Mouse (Mus musculus) midbrain, embryonic 16.5 days (tissue): ENCODE data around the gene 4930470P17Rik. TPM values are rescaled to one million over a fixed set of nuclear protein-coding genes. Genes with fewer than 3 reads are reported as not detected.

Experiments used
- ATAC-seq: fragments of 200-750 bp; cut with Nextera tagmentation; 2 replicates; pipeline ENCODE4 v1.8.0; 2017; ENCODE audit warnings: moderate TSS enrichment
- H3K27ac ChIP-seq: fragments of 300-500 bp; sonication (generic); 2 replicates; pipeline ENCODE4 v1.5.1; 2014; ENCODE audit warnings: mild to moderate bottlenecking, low read length, mixed read lengths
- H3K27me3 ChIP-seq: fragments of 300-500 bp; sonication (generic); 2 replicates; pipeline ENCODE4 v1.6.1; 2014; ENCODE audit warnings: low read depth, low read length, mixed read lengths; ENCODE audit not compliant: control insufficient read depth, insufficient read depth
- H3K36me3 ChIP-seq: fragments of 300-500 bp; sonication (generic); 2 replicates; pipeline ENCODE4 v1.6.1; 2014; ENCODE audit warnings: mild to moderate bottlenecking, low read length, moderate library complexity, mixed read lengths; ENCODE audit not compliant: control insufficient read depth, insufficient read depth
- H3K4me1 ChIP-seq: fragments of 300-500 bp; sonication (generic); 2 replicates; pipeline ENCODE4 v1.6.1; 2014; ENCODE audit warnings: mild to moderate bottlenecking, low read length, mixed read lengths; ENCODE audit not compliant: control insufficient read depth, insufficient read depth
- H3K4me2 ChIP-seq: fragments of 300-500 bp; sonication (generic); 2 replicates; pipeline ENCODE4 v1.6.1; 2014; ENCODE audit warnings: mild to moderate bottlenecking, low read length, mixed read lengths
- H3K4me3 ChIP-seq: fragments of 300-500 bp; sonication (generic); 2 replicates; pipeline ENCODE4 v1.5.1; 2014; ENCODE audit warnings: low read depth, mild to moderate bottlenecking, low read length, moderate library complexity, mixed read lengths
- H3K9ac ChIP-seq: fragments of 300-500 bp; sonication (generic); 2 replicates; pipeline ENCODE4 v1.6.1; 2014; ENCODE audit warnings: low read depth, low read length, mixed read lengths
- H3K9me3 ChIP-seq: fragments of 300-500 bp; sonication (generic); replicated peaks from 2 replicates; pipeline ENCODE4 v1.6.1; 2014; ENCODE audit warnings: mild to moderate bottlenecking, low read length, mixed read lengths; ENCODE audit not compliant: control insufficient read depth, poor library complexity, severe bottlenecking
- WGBS: fragments of 180-500 bp; shearing (Covaris S2); extraction: QIAGEN DNeasy Blood & Tissue Kit; methylation state at CpG from one replicate; pipeline ENCODE4 v1.1.7; 2014; 5-methylcytosine and 5-hydroxymethylcytosine counted together
- polyA plus RNA-seq: library from polyadenylated mRNA; unstranded; fragments of >200 nt; fragmentation: Nextera tagmentation; extraction: Ambion mirVana; gene quantifications from 2 replicates; pipeline ENCODE4 v1.2.1, GENCODE M21; 2015

4930470P17Rik gene
- polyA plus RNA-seq, 1 experiment from 2014 or later = not detected

- Histone ChIP-seq H3K9ac (no peak overlapping the region), H3K36me3 (no peaks in the 10 kb centered on the region), H3K27me3 (no peaks in the 10 kb centered on the region), H3K4me2 (no peak overlapping the region), H3K4me3 (no peak overlapping the region), H3K27ac (no peak overlapping the region), H3K9me3 (no peaks in the 10 kb centered on the region), H3K4me1 (no peaks in the 10 kb centered on the region)
- ATAC-seq = no peak
- no CpG with 5 or more reads among the region's 1 CpGs for WGBS
These were observed 5.1 kb downstream of the 4930470P17Rik start for GRCm38 (mm10) chr2:170596726-170597125.

- Histone ChIP-seq H3K4me2 (no peak overlapping the region), H3K9me3 (no peaks in the 10 kb centered on the region), H3K36me3 (no peaks in the 10 kb centered on the region), H3K4me3 (no peak overlapping the region), H3K4me1 (no peaks in the 10 kb centered on the region), H3K27ac (no peak overlapping the region), H3K27me3 (no peaks in the 10 kb centered on the region), H3K9ac (no peak overlapping the region)
- 74% methylated on average over 6 of the region's 6 CpGs for WGBS
- no peak for ATAC-seq
These were observed 9.7 kb downstream of the 4930470P17Rik start for GRCm38 (mm10) chr2:170592161-170592560.

GRCm38 (mm10) chr2:170588369-170588900 is 13.4 kb downstream of the 4930470P17Rik start:
- H3K9me3 ChIP-seq = no peaks in the 10 kb centered on the region
- no peaks in the 10 kb centered on the region for H3K27me3 ChIP-seq
- H3K9ac ChIP-seq = no peak overlapping the region
- H3K4me1 ChIP-seq = peaks cover 3% of the 10 kb centered on the region; the same call in 1 of the 2 replicates
- 74% methylated on average over 9 of the region's 9 CpGs for WGBS
- H3K27ac ChIP-seq = no peak overlapping the region
- H3K36me3 ChIP-seq = no peaks in the 10 kb centered on the region
- H3K4me2 ChIP-seq = no peak overlapping the region
- ATAC-seq = no peak
- no peak overlapping the region for H3K4me3 ChIP-seq

GRCm38 (mm10) chr2:170584678-170585077 is 17.1 kb downstream of the 4930470P17Rik start:
- WGBS = 95% methylated on average over 13 of the region's 13 CpGs

GRCm38 (mm10) chr2:170579551-170579950 is 22.3 kb downstream of the 4930470P17Rik start:
- Histone ChIP-seq H3K9me3 (no peaks in the 10 kb centered on the region), H3K36me3 (no peaks in the 10 kb centered on the region), H3K4me2 (no peak overlapping the region), H3K27me3 (no peaks in the 10 kb centered on the region), H3K27ac (no peak overlapping the region), H3K9ac (no peak overlapping the region), H3K4me3 (no peak overlapping the region), H3K4me1 (0 out of 2 replicates have a peak, but pooled peaks cover 2% of the 10 kb centered on the region)
- no peak for ATAC-seq
- 83% methylated on average over 10 of the region's 10 CpGs for WGBS

More at GRCm38 (mm10) chr2:170584678-170585077, 17.1 kb downstream of the 4930470P17Rik start:
- no peaks in the 10 kb centered on the region for H3K27me3 ChIP-seq
- H3K4me2 ChIP-seq = no peak overlapping the region
- H3K27ac ChIP-seq = no peak overlapping the region
- H3K9me3 ChIP-seq = no peaks in the 10 kb centered on the region
- peaks cover 6% of the 10 kb centered on the region; the same call in 1 of the 2 replicates for H3K4me1 ChIP-seq
- H3K36me3 ChIP-seq = no peaks in the 10 kb centered on the region
- no peak for ATAC-seq
- H3K4me3 ChIP-seq = no peak overlapping the region
- H3K9ac ChIP-seq = no peak overlapping the region

GRCm38 (mm10) chr2:170578588-170578987 is 23.2 kb downstream of the 4930470P17Rik start:
- 0 out of 2 replicates have a peak, but pooled peaks cover 2% of the 10 kb centered on the region for H3K4me1 ChIP-seq
- no peaks in the 10 kb centered on the region for H3K36me3 ChIP-seq
- H3K9ac ChIP-seq = no peak overlapping the region
- no peaks in the 10 kb centered on the region for H3K27me3 ChIP-seq
- no peak for ATAC-seq
- H3K4me2 ChIP-seq = no peak overlapping the region
- H3K9me3 ChIP-seq = no peaks in the 10 kb centered on the region
- H3K4me3 ChIP-seq = no peak overlapping the region
- WGBS = 83% methylated on average over 5 of the region's 5 CpGs
- no peak overlapping the region for H3K27ac ChIP-seq

- 0 out of 2 replicates have a peak, but pooled peaks cover 2% of the 10 kb centered on the region for H3K4me1 ChIP-seq
- H3K4me3 ChIP-seq = no peak overlapping the region
- no peak for ATAC-seq
- no peaks in the 10 kb centered on the region for H3K9me3 ChIP-seq
- no peaks in the 10 kb centered on the region for H3K27me3 ChIP-seq
- H3K4me2 ChIP-seq = no peak overlapping the region
- no peaks in the 10 kb centered on the region for H3K36me3 ChIP-seq
- no peak overlapping the region for H3K9ac ChIP-seq
- no peak overlapping the region for H3K27ac ChIP-seq
- WGBS = 93% methylated on average over 3 of the region's 3 CpGs
These were observed 24.3 kb downstream of the 4930470P17Rik start for GRCm38 (mm10) chr2:170577502-170577901.

- ATAC-seq = no peak
- WGBS = 81% methylated on average over 12 of the region's 12 CpGs
- H3K4me2 ChIP-seq = no peak overlapping the region
- H3K9me3 ChIP-seq = no peaks in the 10 kb centered on the region
- 0 out of 2 replicates have a peak, but pooled peaks cover 2% of the 10 kb centered on the region for H3K4me1 ChIP-seq
- H3K4me3 ChIP-seq = no peak overlapping the region
- no peaks in the 10 kb centered on the region for H3K27me3 ChIP-seq
- no peaks in the 10 kb centered on the region for H3K36me3 ChIP-seq
- H3K27ac ChIP-seq = no peak overlapping the region
- no peak overlapping the region for H3K9ac ChIP-seq
These were observed 25.7 kb downstream of the 4930470P17Rik start for GRCm38 (mm10) chr2:170576077-170576476.

- Histone ChIP-seq H3K4me3 (no peak overlapping the region), H3K9me3 (no peaks in the 10 kb centered on the region), H3K9ac (no peak overlapping the region), H3K4me1 (no peaks in the 10 kb centered on the region), H3K4me2 (no peak overlapping the region), H3K27ac (no peak overlapping the region), H3K27me3 (no peaks in the 10 kb centered on the region), H3K36me3 (no peaks in the 10 kb centered on the region)
- whole genome bisulfite sequencing = 95% methylated on average over 8 of the region's 8 CpGs
- no peak for ATAC-seq
These were observed 36.8 kb downstream of the 4930470P17Rik start for GRCm38 (mm10) chr2:170564995-170565394.
